Mouse (Mus musculus): ENCODE results near the gene Sirt6. TPM values are rescaled to one million over a fixed set of nuclear protein-coding genes. Genes with fewer than 3 reads are reported as not detected.
"Not testable (repeated sequence)": the region's sequence is repeated elsewhere in the genome, so short reads cannot be mapped to it uniquely, and the experiment has no call there.

Gene Sirt6
- polyA plus RNA-seq, 2 experiments, result 5.9 to 8.1 TPM

GRCm38 (mm10) chr10:81642648-81643448 lies 15.3 kb upstream of the Sirt6 start:
- Histone ChIP-seq H3K9ac (replicated peaks) (peak overlapping the region; percentile 78), H3K9me3 (ENCODE audit: control insufficient read depth, low read length) (no peaks in the 10 kb centered on the region), H3K4me1 (replicated peaks; ENCODE audit: control insufficient read depth in 2 of 2, insufficient read depth in 2 of 2, low read length in 1 of 2) (peaks cover 0 to 14% of the 10 kb centered on the region in 2 experiments; a peak in 3 of 4 replicates), H3K27me3 (ENCODE audit: control insufficient read depth, insufficient read depth, low read length) (no peaks in the 10 kb centered on the region), H3K27ac (peak overlapping the region; percentile 12), H3K4me2 (ENCODE audit: low read depth) (peak overlapping the region; percentile 70), H3K36me3 (replicated peaks; ENCODE audit: control insufficient read depth, insufficient read depth, low read depth) (no peaks in the 10 kb centered on the region), H3K4me3 (ENCODE audit: insufficient read depth in 1 of 2, low read depth in 2 of 2, low read length in 2 of 2) (peak overlapping the region; percentile 59 to 68)
- no peak for DNase-seq (ENCODE audit: low read depth in 3 of 3, low spot score in 3 of 3)
- WGBS (ENCODE audit: insufficient replicate concordance), result 16% methylated on average over 24 of the region's 24 CpGs
- ATAC-seq (ENCODE audit: insufficient read depth), result peak; percentile 46; the same call in 1 of the 2 replicates
- TF ChIP-seq CTCF (IDR thresholded peaks at IDR 0.05; ENCODE audit: low read depth), result no peak
- no peak for TF ChIP-seq EP300 (IDR thresholded peaks at IDR 0.05; ENCODE audit: low read depth)

GRCm38 (mm10) chr10:81641978-81642647 lies 14.5 kb upstream of the Sirt6 start:
- Histone ChIP-seq H3K4me3 (ENCODE audit: insufficient read depth in 1 of 2, low read depth in 2 of 2, low read length in 2 of 2) (peak overlapping the region in 1 of 2 experiments; percentile 68; a peak in 1 of 4 replicates), H3K9ac (replicated peaks) (no peak overlapping the region), H3K9me3 (ENCODE audit: control insufficient read depth, low read length) (no peaks in the 10 kb centered on the region), H3K27ac (no peak overlapping the region), H3K27me3 (ENCODE audit: control insufficient read depth, insufficient read depth, low read length) (no peaks in the 10 kb centered on the region), H3K36me3 (replicated peaks; ENCODE audit: control insufficient read depth, insufficient read depth, low read depth) (no peaks in the 10 kb centered on the region), H3K4me2 (ENCODE audit: low read depth) (peak overlapping the region; percentile 70), H3K4me1 (replicated peaks; ENCODE audit: control insufficient read depth in 2 of 2, insufficient read depth in 2 of 2, low read length in 1 of 2) (peaks cover 0 to 14% of the 10 kb centered on the region in 2 experiments; a peak in 3 of 4 replicates)
- WGBS (ENCODE audit: insufficient replicate concordance), result 66% methylated on average over 8 of the region's 8 CpGs
- ATAC-seq (ENCODE audit: insufficient read depth), result no peak
- TF ChIP-seq CTCF (IDR thresholded peaks at IDR 0.05; ENCODE audit: low read depth) (no peak), EP300 (IDR thresholded peaks at IDR 0.05; ENCODE audit: low read depth) (no peak)
- no peak for DNase-seq (ENCODE audit: low read depth in 3 of 3, low spot score in 3 of 3)

GRCm38 (mm10) chr10:81641566-81641965 lies 14.0 kb upstream of the Sirt6 start:
- Histone ChIP-seq H3K36me3 (replicated peaks; ENCODE audit: control insufficient read depth, insufficient read depth, low read depth) (no peaks in the 10 kb centered on the region), H3K4me2 (ENCODE audit: low read depth) (no peak overlapping the region), H3K9me3 (ENCODE audit: control insufficient read depth, low read length) (no peaks in the 10 kb centered on the region), H3K4me3 (ENCODE audit: insufficient read depth in 1 of 2, low read depth in 2 of 2, low read length in 2 of 2) (no peak overlapping the region), H3K4me1 (replicated peaks; ENCODE audit: control insufficient read depth in 2 of 2, insufficient read depth in 2 of 2, low read length in 1 of 2) (peaks cover 0 to 14% of the 10 kb centered on the region in 2 experiments; a peak in 3 of 4 replicates), H3K9ac (replicated peaks) (no peak overlapping the region), H3K27me3 (ENCODE audit: control insufficient read depth, insufficient read depth, low read length) (no peaks in the 10 kb centered on the region; the same call in 1 of the 2 replicates), H3K27ac (no peak overlapping the region)
- no peak for ATAC-seq (ENCODE audit: insufficient read depth)
- 81% methylated on average over 2 of the region's 2 CpGs for WGBS (ENCODE audit: insufficient replicate concordance)
- DNase-seq (ENCODE audit: low read depth in 3 of 3, low spot score in 3 of 3), result no peak
- TF ChIP-seq EP300 (IDR thresholded peaks at IDR 0.05; ENCODE audit: low read depth), result no peak
- no peak for TF ChIP-seq CTCF (IDR thresholded peaks at IDR 0.05; ENCODE audit: low read depth)

- H3K9me3 ChIP-seq (ENCODE audit: control insufficient read depth, low read length); ATAC-seq (ENCODE audit: insufficient read depth); H3K9ac ChIP-seq (replicated peaks); H3K27me3 ChIP-seq (ENCODE audit: control insufficient read depth, insufficient read depth, low read length); H3K4me3 ChIP-seq (ENCODE audit: insufficient read depth in 1 of 2, low read depth in 2 of 2, low read length in 2 of 2); H3K27ac ChIP-seq; H3K36me3 ChIP-seq (replicated peaks; ENCODE audit: control insufficient read depth, insufficient read depth, low read depth); H3K4me2 ChIP-seq (ENCODE audit: low read depth); DNase-seq (ENCODE audit: low read depth in 3 of 3, low spot score in 3 of 3): not testable (repeated sequence)
- 58% methylated on average over 4 of the region's 4 CpGs for WGBS (ENCODE audit: insufficient replicate concordance)
- peaks cover 0 to 17% of the 10 kb centered on the region in 2 experiments; a peak in 3 of 4 replicates for H3K4me1 ChIP-seq (replicated peaks; ENCODE audit: control insufficient read depth in 2 of 2, insufficient read depth in 2 of 2, low read length in 1 of 2)
These were observed 13.2 kb upstream of the Sirt6 start for GRCm38 (mm10) chr10:81640825-81641224.

GRCm38 (mm10) chr10:81638101-81638500 lies 10.5 kb upstream of the Sirt6 start:
- DNase-seq (ENCODE audit: low read depth in 3 of 3, low spot score in 3 of 3) (no peak), ATAC-seq (ENCODE audit: insufficient read depth) (no peak)
- WGBS (ENCODE audit: insufficient replicate concordance), result 53% methylated on average over 6 of the region's 6 CpGs
- no peaks in the 10 kb centered on the region for H3K9me3 ChIP-seq (ENCODE audit: control insufficient read depth, low read length)
- H3K4me3 ChIP-seq (ENCODE audit: insufficient read depth in 1 of 2, low read depth in 2 of 2, low read length in 2 of 2), result no peak overlapping the region
- peaks cover 6 to 18% of the 10 kb centered on the region in 2 experiments for H3K4me1 ChIP-seq (replicated peaks; ENCODE audit: control insufficient read depth in 2 of 2, insufficient read depth in 2 of 2, low read length in 1 of 2)
- no peak overlapping the region for H3K9ac ChIP-seq (replicated peaks)
- no peaks in the 10 kb centered on the region for H3K36me3 ChIP-seq (replicated peaks; ENCODE audit: control insufficient read depth, insufficient read depth, low read depth)
- no peak overlapping the region for H3K4me2 ChIP-seq (ENCODE audit: low read depth)
- no peak overlapping the region for H3K27ac ChIP-seq
- H3K27me3 ChIP-seq (ENCODE audit: control insufficient read depth, insufficient read depth, low read length), result no peaks in the 10 kb centered on the region; the same call in 1 of the 2 replicates
- TF ChIP-seq EP300 (IDR thresholded peaks at IDR 0.05; ENCODE audit: low read depth), result no peak
- TF ChIP-seq CTCF (IDR thresholded peaks at IDR 0.05; ENCODE audit: low read depth), result no peak

Data from liver, embryonic 14.5 days (tissue).